Mouse (Mus musculus) lung, postnatal 0 days (tissue): Measurements from ENCODE around the gene Clybl.

Experiments used
- CTCF ChIP-seq: IDR thresholded peaks from 2 replicates; pipeline ENCODE4 v1.5.1; 2016; ENCODE audit warnings: antibody characterized with exemption, mild to moderate bottlenecking
- EP300 ChIP-seq: IDR thresholded peaks from 2 replicates; pipeline ENCODE4 v1.6.1; 2016; ENCODE audit warnings: antibody characterized with exemption, mild to moderate bottlenecking, control low read depth

DNA sequence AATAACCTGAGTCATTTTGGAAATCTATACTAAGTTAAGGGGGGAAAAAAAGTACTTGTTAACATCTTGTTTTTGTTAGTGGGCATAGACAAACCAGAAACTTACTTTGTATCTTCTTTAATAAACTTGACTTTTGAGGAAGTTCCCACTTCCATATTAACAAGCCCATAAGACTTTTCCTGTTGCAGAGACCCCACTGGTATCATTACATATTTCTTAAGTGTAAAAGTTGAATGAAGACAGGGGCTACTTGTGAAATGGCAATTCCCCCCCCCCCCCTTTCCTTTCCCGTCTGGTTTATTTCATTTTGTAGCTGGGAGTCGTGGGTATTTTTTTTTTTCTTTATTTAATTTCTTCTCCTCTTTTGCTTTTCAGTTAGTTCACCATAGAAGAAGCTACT, 115.4 kb downstream of the Clybl start:
- no peak for TF ChIP-seq CTCF
- no peak for TF ChIP-seq EP300
